Mouse (Mus musculus) heart, embryonic 13.5 days (tissue): ENCODE measurements around the gene Flnb. TPM values are rescaled to one million over a fixed set of nuclear protein-coding genes. Genes with fewer than 3 reads are reported as not detected.

Experiments used
- ATAC-seq: fragments of 200-750 bp; cut with Nextera tagmentation; 2 replicates; pipeline ENCODE4 v1.8.0; 2017; ENCODE audit warnings: moderate TSS enrichment; ENCODE audit not compliant: insufficient number of reproducible peaks, low FRiP score, low TSS enrichment; ENCODE audit errors: extremely low read depth
- H3K27ac ChIP-seq: fragments of 300-500 bp; sonication (generic); replicated peaks from 2 replicates; pipeline ENCODE4 v1.5.1; 2015; ENCODE audit warnings: moderate library complexity, mild to moderate bottlenecking, inconsistent platforms
- H3K27me3 ChIP-seq: fragments of 300-500 bp; sonication (generic); replicated peaks from 2 replicates; pipeline ENCODE4 v1.6.1; 2015; ENCODE audit warnings: mild to moderate bottlenecking, inconsistent platforms
- H3K36me3 ChIP-seq: fragments of 300-500 bp; sonication (generic); 2 replicates; pipeline ENCODE4 v1.6.1; 2015; ENCODE audit warnings: mild to moderate bottlenecking, inconsistent platforms
- H3K4me1 ChIP-seq: fragments of 300-500 bp; sonication (generic); 2 replicates; pipeline ENCODE4 v1.6.1; 2015; ENCODE audit warnings: inconsistent platforms
- H3K4me2 ChIP-seq: fragments of 300-500 bp; sonication (generic); 2 replicates; pipeline ENCODE4 v1.6.1; 2015; ENCODE audit warnings: inconsistent platforms, mild to moderate bottlenecking, moderate library complexity
- H3K4me3 ChIP-seq: fragments of 300-500 bp; sonication (generic); 2 replicates; pipeline ENCODE4 v1.5.1; 2015; ENCODE audit warnings: moderate library complexity, mild to moderate bottlenecking, inconsistent platforms
- H3K9ac ChIP-seq: fragments of 300-500 bp; sonication (generic); 2 replicates; pipeline ENCODE4 v1.6.1; 2015; ENCODE audit warnings: inconsistent platforms, mild to moderate bottlenecking, moderate library complexity
- H3K9me3 ChIP-seq: fragments of 300-500 bp; sonication (generic); 2 replicates; pipeline ENCODE4 v1.6.1; 2016; ENCODE audit warnings: inconsistent platforms
- WGBS: fragments of 180-500 bp; shearing (Covaris S2); methylation state at CpG from one replicate; pipeline ENCODE4 v1.1.7; 2015; ENCODE audit warnings: mixed read lengths; 5-methylcytosine and 5-hydroxymethylcytosine counted together
- polyA plus RNA-seq: library from polyadenylated mRNA; unstranded; fragments of >200 nt; fragmentation: Nextera tagmentation; extraction: Ambion mirVana; gene quantifications from 2 replicates; pipeline ENCODE4 v1.2.1, GENCODE M21; 2015

The Flnb gene
- polyA plus RNA-seq, 1 experiment from 2014 or later, result 8.5 TPM

GRCm38 (mm10) chr14:7804558-7804905 lies 13.2 kb upstream of the Flnb start:
- Histone ChIP-seq H3K9me3 (peaks cover 6% of the 10 kb centered on the region; the same call in 1 of the 2 replicates), H3K27me3 (no peaks in the 10 kb centered on the region), H3K9ac (no peak overlapping the region), H3K4me3 (no peak overlapping the region), H3K4me2 (no peak overlapping the region), H3K27ac (no peak overlapping the region), H3K4me1 (peaks cover 18% of the 10 kb centered on the region), H3K36me3 (no peaks in the 10 kb centered on the region)
- WGBS, result 83% methylated on average over 2 of the region's 2 CpGs
- ATAC-seq, result no peak

GRCm38 (mm10) chr14:7807711-7808110 lies 10.0 kb upstream of the Flnb start:
- 36% methylated on average over 4 of the region's 4 CpGs for WGBS
- Histone ChIP-seq H3K27me3 (no peaks in the 10 kb centered on the region), H3K4me3 (no peak overlapping the region), H3K9me3 (no peaks in the 10 kb centered on the region), H3K36me3 (no peaks in the 10 kb centered on the region), H3K9ac (no peak overlapping the region), H3K4me1 (peaks cover 21% of the 10 kb centered on the region), H3K4me2 (no peak overlapping the region), H3K27ac (no peak overlapping the region)
- no peak for ATAC-seq

- H3K9ac ChIP-seq, result no peak overlapping the region
- no peak overlapping the region for H3K4me2 ChIP-seq
- H3K27ac ChIP-seq, result no peak overlapping the region
- H3K36me3 ChIP-seq, result no peaks in the 10 kb centered on the region
- 45% methylated on average over 11 of the region's 11 CpGs for WGBS
- H3K9me3 ChIP-seq, result no peaks in the 10 kb centered on the region
- no peaks in the 10 kb centered on the region for H3K27me3 ChIP-seq
- peaks cover 21% of the 10 kb centered on the region for H3K4me1 ChIP-seq
- no peak overlapping the region for H3K4me3 ChIP-seq
- no peak for ATAC-seq
Measured at GRCm38 (mm10) chr14:7808501-7808981, 9.2 kb upstream of the Flnb start.

- H3K27ac ChIP-seq, result no peak overlapping the region
- WGBS, result 62% methylated on average over 12 of the region's 12 CpGs
- no peak for ATAC-seq
Measured at GRCm38 (mm10) chr14:7809043-7809955, 8.5 kb upstream of the Flnb start.

GRCm38 (mm10) chr14:7818463-7819121 lies 835 bp downstream of the Flnb start:
- Histone ChIP-seq H3K9ac (peak overlapping the region; percentile 85), H3K4me1 (peaks cover 46% of the 10 kb centered on the region), H3K36me3 (no peaks in the 10 kb centered on the region), H3K4me3 (peak overlapping the region; percentile 76), H3K27me3 (no peaks in the 10 kb centered on the region), H3K27ac (peak overlapping the region; percentile 72), H3K4me2 (peak overlapping the region; percentile 94), H3K9me3 (no peaks in the 10 kb centered on the region)
- under 1% methylated on average over 36 of the region's 36 CpGs for WGBS
- ATAC-seq, result no peak

More at GRCm38 (mm10) chr14:7809043-7809955, 8.5 kb upstream of the Flnb start:
- Histone ChIP-seq H3K36me3 (no peaks in the 10 kb centered on the region), H3K9ac (no peak overlapping the region), H3K9me3 (no peaks in the 10 kb centered on the region), H3K4me1 (peaks cover 21% of the 10 kb centered on the region), H3K27me3 (no peaks in the 10 kb centered on the region), H3K4me2 (no peak overlapping the region), H3K4me3 (no peak overlapping the region)

GRCm38 (mm10) chr14:7819446-7819845 lies 1.7 kb downstream of the Flnb start:
- Histone ChIP-seq H3K4me3 (peak overlapping the region; percentile 76), H3K4me2 (peak overlapping the region; percentile 94), H3K27ac (0 out of 2 replicates have a peak overlapping the region, but pooled peaks have one; percentile 72), H3K4me1 (peaks cover 52% of the 10 kb centered on the region), H3K9me3 (no peaks in the 10 kb centered on the region), H3K27me3 (no peaks in the 10 kb centered on the region), H3K36me3 (no peaks in the 10 kb centered on the region), H3K9ac (peak overlapping the region; percentile 85)
- 62% methylated on average over 5 of the region's 5 CpGs for WGBS
- no peak for ATAC-seq

- ATAC-seq, result no peak
- 73% methylated on average over 8 of the region's 8 CpGs for WGBS
Measured at GRCm38 (mm10) chr14:7821341-7821740, 3.6 kb downstream of the Flnb start.

GRCm38 (mm10) chr14:7822693-7823092 lies 4.9 kb downstream of the Flnb start:
- ATAC-seq, result no peak

More at GRCm38 (mm10) chr14:7821341-7821740, 3.6 kb downstream of the Flnb start:
- no peaks in the 10 kb centered on the region for H3K36me3 ChIP-seq
- H3K4me2 ChIP-seq, result 0 out of 2 replicates have a peak overlapping the region, but pooled peaks have one; percentile 94
- no peaks in the 10 kb centered on the region for H3K9me3 ChIP-seq
- H3K9ac ChIP-seq, result no peak overlapping the region
- no peak overlapping the region for H3K27ac ChIP-seq
- no peak overlapping the region for H3K4me3 ChIP-seq
- H3K27me3 ChIP-seq, result no peaks in the 10 kb centered on the region
- H3K4me1 ChIP-seq, result peaks cover 71% of the 10 kb centered on the region

GRCm38 (mm10) chr14:7824651-7825268 lies 7.0 kb downstream of the Flnb start:
- Histone ChIP-seq H3K27ac (peak overlapping the region; percentile 88), H3K4me2 (no peak overlapping the region), H3K9ac (peak overlapping the region; percentile 25; the same call in 1 of the 2 replicates), H3K4me1 (peaks cover 76% of the 10 kb centered on the region), H3K27me3 (no peaks in the 10 kb centered on the region), H3K4me3 (no peak overlapping the region), H3K9me3 (no peaks in the 10 kb centered on the region), H3K36me3 (no peaks in the 10 kb centered on the region)
- no peak for ATAC-seq
- 47% methylated on average over 8 of the region's 8 CpGs for WGBS

More at GRCm38 (mm10) chr14:7822693-7823092, 4.9 kb downstream of the Flnb start:
- peaks cover 84% of the 10 kb centered on the region for H3K4me1 ChIP-seq
- 35% methylated on average over 7 of the region's 7 CpGs for WGBS
- peak overlapping the region; percentile 56 for H3K27ac ChIP-seq
- no peaks in the 10 kb centered on the region for H3K27me3 ChIP-seq
- H3K9me3 ChIP-seq, result no peaks in the 10 kb centered on the region
- H3K36me3 ChIP-seq, result no peaks in the 10 kb centered on the region
- peak overlapping the region; percentile 27; the same call in 1 of the 2 replicates for H3K4me2 ChIP-seq
- 0 out of 2 replicates have a peak overlapping the region, but pooled peaks have one; percentile 3 for H3K4me3 ChIP-seq
- 0 out of 2 replicates have a peak overlapping the region, but pooled peaks have one; percentile 19 for H3K9ac ChIP-seq

- Histone ChIP-seq H3K9ac (peak overlapping the region; percentile 56), H3K9me3 (no peaks in the 10 kb centered on the region), H3K27ac (peak overlapping the region; percentile 88), H3K4me2 (peak overlapping the region; percentile 27), H3K27me3 (no peaks in the 10 kb centered on the region), H3K36me3 (no peaks in the 10 kb centered on the region), H3K4me1 (peaks cover 64% of the 10 kb centered on the region), H3K4me3 (no peak overlapping the region)
- WGBS, result 39% methylated on average over 10 of the region's 10 CpGs
- ATAC-seq, result no peak
Measured at GRCm38 (mm10) chr14:7826151-7826937, 8.6 kb downstream of the Flnb start.
